Mouse (Mus musculus) thymus, postnatal 36 days (tissue): Measurements from ENCODE around the gene Hadha.

ENCODE experiments used
- DNase-seq, 2 experiments: peaks; one replicate each; pipeline ENCODE4 v3.0.0; 2022; ENCODE audit warnings: mixed read lengths in 2 of 2

The Hadha gene

GRCm38 (mm10) chr5:30154474-30155394 lies at the start of gene Hadha, which contains the start of gene Hadhb:
Gene Hadha (minus strand): TSS chr5:30155162.
Gene Hadhb (plus strand): TSS chr5:30155248.
- peak; percentile 91 to 96 for DNase-seq

GRCm38 (mm10) chr5:30204441-30204840 lies 49.5 kb upstream of the Hadha start:
- DNase-seq = no peak

- DNase-seq = no peak
These were observed 48.4 kb upstream of the Hadha start for GRCm38 (mm10) chr5:30203216-30203885.

GRCm38 (mm10) chr5:30202221-30202620 lies 47.3 kb upstream of the Hadha start:
- DNase-seq = no peak

- DNase-seq = no peak
These were observed 46.6 kb upstream of the Hadha start for GRCm38 (mm10) chr5:30201521-30201920.

- DNase-seq = peak in 1 of 2 experiments; percentile 22
These were observed 43.3 kb upstream of the Hadha start for GRCm38 (mm10) chr5:30198257-30198656.

- no peak for DNase-seq
These were observed 40.4 kb upstream of the Hadha start for GRCm38 (mm10) chr5:30195340-30195739.

- no peak for DNase-seq
These were observed 37.5 kb upstream of the Hadha start for GRCm38 (mm10) chr5:30192452-30192851.

- DNase-seq = no peak
These were observed 32.9 kb upstream of the Hadha start for GRCm38 (mm10) chr5:30187687-30188485.

GRCm38 (mm10) chr5:30175811-30176210 lies 20.8 kb upstream of the Hadha start:
- DNase-seq = no peak

- DNase-seq = no peak
These were observed 18.1 kb upstream of the Hadha start for GRCm38 (mm10) chr5:30172931-30173692.

GRCm38 (mm10) chr5:30172115-30172514 lies 17.2 kb upstream of the Hadha start:
- no peak for DNase-seq

GRCm38 (mm10) chr5:30170303-30170940 lies 15.5 kb upstream of the Hadha start:
- DNase-seq = no peak

- no peak for DNase-seq
These were observed 10.4 kb upstream of the Hadha start for GRCm38 (mm10) chr5:30165234-30165946.

GRCm38 (mm10) chr5:30162339-30162738 lies 7.4 kb upstream of the Hadha start:
- no peak for DNase-seq

GRCm38 (mm10) chr5:30161836-30162235 lies 6.9 kb upstream of the Hadha start:
- DNase-seq = no peak

GRCm38 (mm10) chr5:30159601-30160000 lies 4.6 kb upstream of the Hadha start:
- no peak for DNase-seq

GRCm38 (mm10) chr5:30155821-30156629 lies 1.1 kb upstream of the Hadha start:
- no peak for DNase-seq

- no peak for DNase-seq
These were observed 432 bp upstream of the Hadha start for GRCm38 (mm10) chr5:30155395-30155792.

GRCm38 (mm10) chr5:30154013-30154412 lies 949 bp downstream of the Hadha start:
- DNase-seq = no peak
